Mouse (Mus musculus) megakaryocyte progenitor cell, adult 5-6 weeks (primary cell): ENCODE measurements around the gene Phactr2. TPM values are rescaled to one million over a fixed set of nuclear protein-coding genes. Genes with fewer than 3 reads are reported as not detected.
"Not testable (repeated sequence)": the region's sequence is repeated elsewhere in the genome, so short reads cannot be mapped to it uniquely, and the experiment has no call there.

ENCODE experiments used
- ATAC-seq: replicated peaks from 2 replicates; pipeline ENCODE4 v1.8.0; 2016; ENCODE audit warnings: mild to moderate bottlenecking, moderate TSS enrichment, inconsistent platforms; ENCODE audit not compliant: poor library complexity
- total RNA-seq, 2 experiments: library from RNA; stranded (forward) in 1 of 2; stranded (reverse) in 1 of 2; fragments of 157-497, 149-512 nt in 1 of 2; fragments of 200-1000 nt in 1 of 2; gene quantifications; 2 replicates each; pipeline versions ENCODE4 v1.2.3 to v1.2.4; 2015 to 2017

Gene Phactr2
- total RNA-seq, 2 experiments from 2014 or later: 21.7 to 26.4 TPM

GRCm38 (mm10) chr10:13225377-13226063, 248.7 kb downstream of the Phactr2 start:
- ATAC-seq: no peak

GRCm38 (mm10) chr10:13222135-13222534, 252.1 kb downstream of the Phactr2 start:
- no peak for ATAC-seq

GRCm38 (mm10) chr10:13220061-13220460, 254.2 kb downstream of the Phactr2 start:
- no peak for ATAC-seq

GRCm38 (mm10) chr10:13213956-13214355, 260.3 kb downstream of the Phactr2 start:
- no peak for ATAC-seq

- ATAC-seq: no peak
These were observed 261.4 kb downstream of the Phactr2 start for GRCm38 (mm10) chr10:13212829-13213228.

DNA sequence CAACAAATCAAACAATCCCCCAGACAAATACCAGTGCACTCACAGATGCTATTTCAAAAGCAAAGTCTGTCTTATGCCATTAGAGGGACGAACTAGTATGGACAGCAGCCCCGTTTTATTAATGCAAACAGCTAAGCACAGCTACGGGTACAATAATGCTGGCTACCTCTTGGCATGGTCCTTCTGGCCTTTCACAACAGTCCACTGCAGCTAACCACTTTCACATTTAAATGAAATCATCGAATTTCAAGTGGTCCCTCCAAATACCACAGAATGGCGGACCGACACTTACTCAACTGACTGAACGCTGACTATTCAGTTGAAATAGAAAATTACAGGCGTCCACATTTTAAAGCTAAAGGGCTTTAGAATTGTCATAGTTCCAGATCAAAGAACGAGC, 261.9 kb downstream of the Phactr2 start:
- ATAC-seq: no peak

- ATAC-seq: no peak
These were observed 264.1 kb downstream of the Phactr2 start for GRCm38 (mm10) chr10:13209930-13210637.

DNA sequence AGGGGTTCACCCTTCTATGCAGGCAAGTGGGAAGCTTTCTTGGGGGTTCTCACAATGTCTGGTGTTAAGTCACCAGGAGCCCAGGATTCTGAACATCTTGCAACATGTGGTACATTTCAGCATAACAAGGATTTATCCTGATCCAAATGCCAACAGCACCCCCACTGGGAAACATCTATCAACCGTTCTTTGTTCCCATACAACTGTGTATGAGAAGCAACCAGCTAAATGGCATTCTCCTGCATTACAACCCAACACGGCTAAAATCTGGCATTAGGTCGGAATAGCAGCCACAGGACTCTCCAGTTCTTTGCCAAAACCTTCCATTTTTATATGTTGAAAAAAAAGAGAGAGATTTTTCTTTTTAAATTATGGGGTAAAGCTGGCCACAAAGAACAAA, 264.7 kb downstream of the Phactr2 start:
- ATAC-seq: no peak

DNA sequence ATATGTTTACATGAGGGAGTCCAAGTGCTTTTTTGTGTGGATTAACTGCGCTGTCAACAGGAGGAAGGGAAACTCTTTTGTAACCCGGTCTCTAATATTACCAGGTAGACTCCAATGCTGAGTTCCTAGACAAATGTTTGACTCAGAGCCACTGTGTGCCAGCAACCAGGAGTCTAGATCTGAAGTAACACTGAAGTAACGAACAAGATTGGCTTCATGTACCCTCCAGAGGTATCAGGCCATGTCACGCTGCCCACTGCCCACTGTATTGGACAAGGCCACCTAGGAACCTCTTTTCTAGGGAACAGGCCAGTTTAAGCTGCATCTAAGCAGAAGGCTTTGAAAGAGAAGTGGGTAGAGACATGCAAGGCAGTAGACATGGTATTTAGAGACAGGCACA, 265.2 kb downstream of the Phactr2 start:
- no peak for ATAC-seq

GRCm38 (mm10) chr10:13201741-13202293, 272.4 kb downstream of the Phactr2 start:
- no peak for ATAC-seq

DNA sequence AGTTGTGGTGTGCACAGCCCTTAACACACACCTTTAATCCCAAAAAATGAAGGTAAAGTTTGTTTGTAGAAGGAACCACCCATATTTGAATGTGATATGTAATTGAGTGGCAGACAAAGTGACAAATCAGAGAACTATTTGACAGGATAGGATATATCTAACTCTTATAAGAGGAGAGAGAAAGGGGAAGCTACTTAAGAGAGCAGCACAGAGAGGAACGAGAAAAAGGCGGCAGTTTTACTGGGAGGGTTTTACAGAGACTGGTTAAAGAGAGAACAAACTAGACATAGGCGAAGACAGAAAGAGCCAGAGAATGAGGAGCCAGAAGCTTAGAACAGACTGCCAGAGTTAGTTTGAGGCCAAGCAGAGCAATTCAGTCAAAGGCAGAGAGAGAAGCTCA, 273.4 kb downstream of the Phactr2 start:
- ATAC-seq: peak; percentile 65

DNA sequence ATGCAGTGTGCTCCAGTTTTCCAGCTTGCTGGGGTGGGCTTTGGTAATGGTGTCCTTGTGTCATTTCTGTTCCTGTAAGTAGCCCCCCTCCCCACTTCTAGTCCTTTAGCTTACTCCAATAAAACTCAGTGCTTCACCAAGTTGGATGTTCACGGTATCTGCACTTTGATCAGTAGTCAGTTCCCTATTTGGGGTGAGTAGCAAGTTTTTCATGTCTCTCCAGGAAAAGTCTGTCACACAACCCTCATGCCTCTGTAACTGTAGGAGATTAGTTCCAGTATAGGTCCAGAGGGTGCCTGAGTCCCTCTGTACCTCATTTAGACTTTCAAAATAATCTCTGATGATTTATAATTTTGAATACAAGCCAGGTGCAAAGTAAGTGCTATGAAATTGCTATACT, 275.0 kb downstream of the Phactr2 start:
- ATAC-seq: peak; percentile 75

GRCm38 (mm10) chr10:13196872-13197507, 277.2 kb downstream of the Phactr2 start:
- ATAC-seq: no peak

GRCm38 (mm10) chr10:13193496-13193895, 280.7 kb downstream of the Phactr2 start:
- not testable (repeated sequence) for ATAC-seq

DNA sequence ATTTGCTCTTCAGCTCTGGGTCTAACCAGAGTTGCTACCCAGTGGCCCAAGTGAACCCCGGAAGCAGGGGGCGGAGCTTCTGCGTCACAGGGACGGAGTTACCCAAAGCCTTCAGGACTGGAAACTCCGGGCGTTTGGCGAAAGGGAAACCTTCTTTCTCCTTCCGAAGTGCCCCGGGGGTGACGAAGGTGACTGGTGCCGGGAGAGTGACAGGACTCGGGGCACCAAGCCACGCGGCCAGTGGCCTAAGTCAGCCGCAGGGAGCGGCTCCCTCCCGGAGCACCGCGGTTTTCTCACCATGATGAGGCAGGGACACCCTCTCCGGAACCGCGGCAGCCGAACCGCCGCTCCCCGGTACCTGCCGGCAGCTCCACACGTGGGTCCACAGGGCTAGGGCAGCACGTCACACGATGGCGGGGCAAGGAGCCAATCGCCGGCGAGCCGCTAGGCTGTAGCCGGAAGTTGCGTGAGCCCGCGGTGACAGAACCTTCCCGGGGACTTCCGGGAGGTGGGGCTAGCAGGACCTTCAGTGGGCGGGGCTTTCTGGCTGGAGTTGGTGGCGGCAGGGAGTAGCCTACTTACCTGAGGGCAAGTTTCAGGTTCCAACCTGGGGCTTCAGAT, 281.4 kb downstream of the Phactr2 start, which contains the start of gene Ltv1:
TSS of gene Ltv1 (minus strand) at position 438 of the 621 bp plus-strand sequence.
- peak; percentile 100 for ATAC-seq

DNA sequence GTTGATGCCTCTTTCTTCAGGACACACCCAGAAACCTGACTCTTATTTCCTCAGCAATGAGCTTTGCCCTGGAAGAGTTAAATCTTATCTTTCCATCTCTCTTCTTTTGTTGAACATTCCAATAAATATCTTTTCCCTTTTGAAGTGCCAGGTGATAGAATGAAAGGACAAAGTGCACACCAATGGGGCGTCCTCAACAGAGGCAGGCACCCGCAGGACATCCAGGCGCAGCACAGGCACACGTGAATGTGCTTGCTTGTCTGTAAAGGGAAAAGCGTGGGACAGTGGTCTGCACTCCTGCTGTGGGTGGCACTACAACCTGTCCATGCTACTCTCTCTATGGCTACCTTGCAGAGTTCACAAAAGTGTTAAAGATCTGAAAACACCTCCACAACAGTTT, 284.3 kb downstream of the Phactr2 start:
- ATAC-seq: no peak

DNA sequence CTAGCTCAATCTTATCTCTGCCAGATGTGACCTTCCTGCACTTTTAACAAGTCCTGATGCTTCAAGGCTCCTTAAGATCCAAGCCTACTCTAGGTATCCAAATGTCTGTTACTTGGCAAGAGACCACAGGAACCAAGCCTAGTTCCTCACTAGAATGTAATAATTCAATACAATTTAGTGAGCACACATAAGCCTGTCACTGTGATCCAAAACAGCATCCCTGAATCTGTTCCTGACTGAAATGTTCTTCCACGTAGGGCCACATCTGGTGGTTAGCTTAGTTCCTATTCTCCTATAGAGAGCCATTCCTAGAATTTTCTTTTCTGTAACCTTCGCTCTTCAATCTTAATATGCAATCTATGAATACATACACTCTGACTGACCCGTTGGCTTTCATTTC, 287.5 kb downstream of the Phactr2 start:
- ATAC-seq: no peak

DNA sequence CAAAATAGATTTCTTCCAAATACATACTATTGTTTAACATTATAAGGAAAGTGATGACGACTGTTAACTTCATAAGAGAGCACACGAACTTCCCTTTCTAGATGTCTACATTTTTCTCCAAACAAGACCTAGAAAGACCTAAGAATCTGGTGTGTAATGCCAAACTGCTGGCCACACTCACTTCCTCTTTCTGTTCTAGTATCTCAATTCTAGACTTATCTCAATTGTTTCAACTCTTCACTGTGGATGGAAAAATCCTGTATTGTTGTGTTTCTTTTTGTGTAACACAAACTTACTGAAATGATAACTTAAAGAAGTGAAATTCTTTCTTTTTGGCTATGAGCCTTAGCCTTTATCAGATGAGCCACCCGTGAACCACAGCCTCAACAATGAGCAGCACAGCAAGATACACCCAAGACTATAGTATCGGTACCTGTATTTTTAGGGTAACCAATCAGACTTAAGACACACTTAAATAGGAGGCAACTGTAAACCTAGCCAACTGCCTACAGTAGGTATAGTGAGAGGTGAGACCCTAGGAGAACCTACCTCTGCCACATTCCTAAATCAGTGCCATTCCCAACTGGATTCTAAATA, 289.9 kb downstream of the Phactr2 start:
- ATAC-seq: peak; percentile 86

DNA sequence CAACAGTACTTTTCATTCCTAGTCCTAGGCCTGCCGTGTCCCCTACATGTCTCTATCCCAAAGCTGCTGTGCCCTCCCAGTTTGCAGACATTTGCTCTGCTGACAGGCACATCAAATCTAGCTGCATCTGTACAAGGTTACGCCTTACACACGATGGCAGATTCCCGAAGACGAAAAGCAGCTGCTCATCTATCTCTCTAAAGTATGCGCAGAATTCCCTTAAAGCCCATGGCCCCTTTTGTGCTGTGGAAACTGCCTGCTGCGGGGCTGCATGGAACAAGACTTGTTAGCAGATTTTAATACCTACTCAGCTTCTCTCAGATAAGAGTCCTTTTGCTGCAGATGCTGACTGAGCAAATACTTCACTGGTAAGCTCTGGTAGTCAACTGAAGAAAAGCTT, 294.0 kb downstream of the Phactr2 start:
- ATAC-seq: no peak

GRCm38 (mm10) chr10:13177973-13178624, 296.1 kb downstream of the Phactr2 start, which contains the start of gene Zc2hc1b:
Gene Zc2hc1b, minus strand, starts transcription at chr10:13178023.
- ATAC-seq: no peak
